ENCODE assay signal across 8 mouse cellular contexts in the genomic region with DNA sequence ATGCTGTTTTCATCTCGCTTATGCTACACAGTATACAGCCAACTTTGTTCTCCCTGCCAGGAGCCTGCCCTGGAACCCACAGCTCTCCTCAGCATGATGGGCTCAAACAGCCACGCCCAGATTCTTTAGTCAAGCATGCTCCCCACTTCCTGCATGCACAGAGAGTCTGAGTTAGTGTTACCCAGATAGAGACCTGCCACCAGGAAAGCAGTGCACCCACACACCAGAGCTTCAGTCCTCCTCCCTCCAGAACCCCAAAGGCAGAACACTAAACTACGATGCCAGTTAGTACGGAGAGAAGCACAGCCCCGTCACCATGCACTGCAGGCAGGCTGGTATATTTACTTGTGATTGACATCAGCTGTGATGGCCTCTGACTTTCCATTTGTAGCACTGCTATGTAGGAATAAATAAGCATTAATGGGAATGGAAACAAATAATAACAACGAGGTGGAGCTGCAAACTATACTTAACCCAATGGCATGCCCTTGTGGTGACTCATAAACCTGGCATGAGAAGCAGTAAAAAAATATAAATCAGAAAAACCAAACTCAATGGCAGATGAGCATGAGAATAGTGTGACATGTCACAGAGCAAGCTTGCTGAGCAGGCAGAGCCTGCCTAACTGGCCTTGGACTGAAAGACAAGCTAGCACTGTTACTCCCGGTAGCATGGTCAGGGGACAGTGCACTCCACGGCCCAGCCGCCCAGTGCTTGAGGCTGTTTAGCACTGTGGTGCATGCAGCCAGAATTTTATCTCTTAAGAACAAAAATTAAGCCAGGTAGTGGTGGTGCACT. TPM values are rescaled to one million over a fixed set of nuclear protein-coding genes. Genes with fewer than 3 reads are reported as not detected.
A peak's percentile ranks its signal among the peaks of the same experiment; 100 is the strongest.
DNase-seq lines count a peak whose midpoint lies in the region; ATAC-seq and TF ChIP-seq lines count a peak whose summit lies in the region.

No protein-coding gene starts in this region.

- DNase-seq in midbrain, postnatal 0 days (ENCODE audit: low spot score), result no peak
- DNase-seq in midbrain, embryonic 10.5 days (ENCODE audit: low spot score), result no peak
- peak; percentile 6 for DNase-seq in c-Kit-positive CD71-positive TER-119-positive erythroid progenitor cells, embryonic 14.5 days (ENCODE audit: low spot score)
- DNase-seq in urinary bladder, postnatal 36 days (ENCODE audit: low spot score in 2 of 2), result peak; percentile 44 to 64
- DNase-seq in layer of hippocampus, adult 18-20 months (ENCODE audit: low spot score in 2 of 2), result no peak
- DNase-seq in gastrocnemius, postnatal 4 days (ENCODE audit: low spot score in 2 of 2), result no peak
- no peak for DNase-seq in testis, postnatal 10 days (ENCODE audit: low spot score)

- 81% methylated on average over 9 of the region's 9 CpGs for WGBS in midbrain, postnatal 0 days
- 93% methylated on average over 9 of the region's 9 CpGs for WGBS in midbrain, embryonic 10.5 days

- no peak overlapping the region for H3K4me2 ChIP-seq in midbrain, postnatal 0 days (ENCODE audit: low read depth, low read length, poor library complexity, severe bottlenecking)

- ATAC-seq in midbrain, postnatal 0 days (ENCODE audit: low FRiP score), result no peak
- peak; percentile 95 for ATAC-seq in neutrophil, adult 5-6 weeks (ENCODE audit: extremely low read depth, insufficient number of reproducible peaks, low FRiP score, poor library complexity, severe bottlenecking)

- no peaks in the 10 kb centered on the region for H3K9me3 ChIP-seq in midbrain, postnatal 0 days (ENCODE audit: low read length)
- no peaks in the 10 kb centered on the region for H3K9me3 ChIP-seq in midbrain, embryonic 10.5 days (replicated peaks)

- peaks cover 24% of the 10 kb centered on the region for H3K36me3 ChIP-seq in midbrain, postnatal 0 days (ENCODE audit: insufficient read depth, low read length)
- H3K36me3 ChIP-seq in midbrain, embryonic 10.5 days, result peaks cover 47% of the 10 kb centered on the region

- TF ChIP-seq CTCF in midbrain, postnatal 0 days (IDR thresholded peaks at IDR 0.05), result 0 out of 2 replicates have a peak, but pooled peaks have one; percentile 5

- no peak overlapping the region for H3K9ac ChIP-seq in midbrain, postnatal 0 days (replicated peaks; ENCODE audit: low read length, poor library complexity, severe bottlenecking)

- no peaks in the 10 kb centered on the region for H3K4me1 ChIP-seq in midbrain, postnatal 0 days (ENCODE audit: insufficient read depth, low read length)
- no peaks in the 10 kb centered on the region for H3K4me1 ChIP-seq in midbrain, embryonic 10.5 days

- no peak overlapping the region for H3K4me3 ChIP-seq in midbrain, postnatal 0 days (ENCODE audit: low read depth, low read length)
- no peak overlapping the region for H3K4me3 ChIP-seq in midbrain, embryonic 10.5 days

- no peaks in the 10 kb centered on the region for H3K27me3 ChIP-seq in midbrain, postnatal 0 days (ENCODE audit: insufficient read depth, low read length)
- no peaks in the 10 kb centered on the region for H3K27me3 ChIP-seq in midbrain, embryonic 10.5 days (ENCODE audit: low read depth, poor library complexity, severe bottlenecking)

- H3K27ac ChIP-seq in midbrain, postnatal 0 days (ENCODE audit: low read depth, low read length), result no peak overlapping the region
- no peak overlapping the region for H3K27ac ChIP-seq in midbrain, embryonic 10.5 days (replicated peaks)

RNA-seq across cellular contexts. Expression of a gene that starts 26.9 kb away (rescaled TPM):
- total RNA-seq in midbrain, postnatal 0 days (2014; rRNA removed), result 38.6 and 52.8 TPM in 2 replicates
- polyA plus RNA-seq in midbrain, postnatal 0 days (2015; fragmentation: Nextera tagmentation; extraction: Ambion mirVana), result 55.8 and 59.0 TPM in 2 replicates
- 52.0 and 55.5 TPM in 2 replicates for polyA plus RNA-seq in midbrain, embryonic 10.5 days (2016; fragmentation: Nextera tagmentation; extraction: Ambion mirVana)
- total RNA-seq in neutrophil, adult 5-6 weeks (2017), result 44.3 and 62.6 TPM in 2 replicates
- total RNA-seq in layer of hippocampus, adult 18-20 months (2021), result 10 to 100 TPM; 52.2 to 55.7 TPM
- total RNA-seq in gastrocnemius, postnatal 4 days (2021), result 10 to 100 TPM; 33.1 to 43.0 TPM

RNA-seq across cellular contexts. Expression of a gene that starts 37.3 kb away (rescaled TPM):
- 8.2 and 9.8 TPM in 2 replicates for total RNA-seq in midbrain, postnatal 0 days (2014; rRNA removed)
- polyA plus RNA-seq in midbrain, postnatal 0 days (2015; fragmentation: Nextera tagmentation; extraction: Ambion mirVana), result 7.4 and 8.0 TPM in 2 replicates
- polyA plus RNA-seq in midbrain, embryonic 10.5 days (2016; fragmentation: Nextera tagmentation; extraction: Ambion mirVana), result 22.8 and 23.0 TPM in 2 replicates
- total RNA-seq in neutrophil, adult 5-6 weeks (2017), result not detected in 2 replicates
- total RNA-seq in layer of hippocampus, adult 18-20 months (2021), result 1 to 10 TPM; 3.5 to 3.7 TPM
- total RNA-seq in gastrocnemius, postnatal 4 days (2021), result 10 to 100 TPM; 60.9 to 61.2 TPM

Comparison
In these comparisons a context has a peak if more than half of its experiments do, and no peak if none do; other contexts are left out.
1. DNase-seq: peak in c-Kit-positive CD71-positive TER-119-positive erythroid progenitor cells, embryonic 14.5 days (single experiment) and urinary bladder, postnatal 36 days (2 of 2); none in midbrain, postnatal 0 days (single experiment), midbrain, embryonic 10.5 days (single experiment), layer of hippocampus, adult 18-20 months (0 of 2), gastrocnemius, postnatal 4 days (0 of 2) and testis, postnatal 10 days (single experiment).